Mouse (Mus musculus): ENCODE measurements at regions not wholly inside any gene's neighbourhood (a gene's known extent, or its start where the extent isn't known, plus 50 kb on each side); places are given as distances from the start of the nearest gene placed in this dataset.

DNA sequence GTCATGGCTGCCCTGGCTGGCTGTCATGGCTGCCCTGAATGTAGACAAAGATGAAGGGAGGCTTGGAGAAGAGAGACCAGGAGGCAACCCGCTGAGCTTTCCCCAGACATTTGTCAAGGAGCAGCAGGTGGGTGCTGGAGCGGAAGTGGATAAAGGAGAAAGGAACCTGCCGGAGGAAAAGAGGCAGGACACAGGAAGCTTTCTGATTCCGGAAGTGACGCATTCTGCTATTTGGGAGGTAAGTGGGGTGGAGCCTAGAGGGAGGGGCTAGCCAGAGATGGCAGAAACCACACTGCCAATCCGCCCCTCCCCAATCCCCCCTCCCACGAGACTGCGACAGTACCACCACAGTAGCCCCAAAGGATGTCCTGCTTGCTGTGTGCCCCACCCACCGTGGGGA, 80.1 kb downstream of the Gm572 start:
- TF ChIP-seq GATA1 (IDR thresholded peaks at IDR 0.05; ENCODE audit: borderline replicate concordance, low read length) = no peak
- no peak for TF ChIP-seq GATA2 (IDR thresholded peaks at IDR 0.05; ENCODE audit: borderline replicate concordance, low read depth, low read length)
- TF ChIP-seq CTCF (IDR thresholded peaks at IDR 0.05; ENCODE audit: low read depth, low read length) = no peak
- TF ChIP-seq TAL1 (conservative IDR thresholded peaks at IDR 0.05; ENCODE audit: low read depth, low read length) = no peak
- TF ChIP-seq POLR2AphosphoS5 (IDR thresholded peaks at IDR 0.05; ENCODE audit: insufficient replicate concordance, low read depth, low read length) = no peak
- ATAC-seq (ENCODE audit: extremely low read depth, insufficient number of reproducible peaks, low FRiP score, poor library complexity, severe bottlenecking) (no peak), DNase-seq (ENCODE audit: low spot score) (no peak)
- Histone ChIP-seq H3K4me1 (ENCODE audit: insufficient read depth, low read depth, low read length) (no peaks in the 10 kb centered on the region), H3K27me3 (ENCODE audit: insufficient read depth, low read length) (peaks cover 15% of the 10 kb centered on the region; the same call in 1 of the 2 replicates), H3K36me3 (replicated peaks) (no peaks in the 10 kb centered on the region), H3K9me3 (replicated peaks) (no peaks in the 10 kb centered on the region), H3K4me3 (ENCODE audit: low read depth, low read length) (no peak overlapping the region)

DNA sequence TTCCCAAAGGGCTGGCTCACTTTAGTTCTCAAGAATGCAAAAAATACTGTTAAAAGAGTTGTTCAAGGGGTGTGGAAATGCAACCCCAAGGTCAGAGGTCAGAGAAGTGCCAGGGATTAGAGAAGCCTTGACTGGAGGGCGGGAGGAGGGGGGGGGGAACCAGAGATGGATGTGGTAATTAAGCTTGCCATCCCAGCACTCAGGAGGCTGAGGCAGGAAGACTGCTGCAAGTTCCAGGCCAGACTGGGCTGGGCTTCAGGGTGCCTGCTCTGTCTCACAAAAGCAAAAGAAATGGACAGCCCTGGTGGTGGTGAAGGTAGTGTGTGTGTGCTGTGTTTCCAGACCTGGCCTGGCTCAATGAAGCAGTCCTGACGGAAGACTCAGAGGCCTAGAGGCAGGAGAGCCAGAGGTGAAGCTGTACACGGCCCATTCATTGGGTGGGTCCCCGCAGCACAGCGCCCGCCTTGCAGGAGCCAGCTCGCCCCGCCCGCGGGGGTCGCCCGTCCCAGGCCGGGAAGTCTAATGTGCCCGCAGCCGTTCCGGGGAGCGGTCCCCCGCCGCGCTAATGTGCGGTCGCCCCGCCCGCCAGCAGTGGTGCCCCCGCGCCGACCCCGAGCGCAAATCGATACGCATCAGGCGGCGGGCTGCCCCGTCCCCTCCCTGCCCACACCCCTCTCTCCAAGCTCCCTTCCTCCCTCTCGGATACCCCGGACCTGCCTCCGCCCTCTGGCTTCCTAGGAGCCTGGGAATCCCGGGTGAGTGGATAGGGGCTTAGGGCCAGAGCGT, 80.1 kb upstream of the Casz1 start:
- H3K4me3 ChIP-seq (ENCODE audit: low read depth, low read length) = no peak overlapping the region
- H3K27me3 ChIP-seq (ENCODE audit: insufficient read depth, low read length) = peaks cover 15% of the 10 kb centered on the region; the same call in 1 of the 2 replicates
- no peak for ATAC-seq (ENCODE audit: extremely low read depth, insufficient number of reproducible peaks, low FRiP score, poor library complexity, severe bottlenecking)
- DNase-seq (ENCODE audit: low spot score) = peak; percentile 30
- no peaks in the 10 kb centered on the region for H3K36me3 ChIP-seq (replicated peaks)
- no peaks in the 10 kb centered on the region for H3K4me1 ChIP-seq (ENCODE audit: insufficient read depth, low read depth, low read length)
- H3K9me3 ChIP-seq (replicated peaks) = no peaks in the 10 kb centered on the region
- TF ChIP-seq GATA2 (IDR thresholded peaks at IDR 0.05; ENCODE audit: borderline replicate concordance, low read depth, low read length) (no peak), TAL1 (conservative IDR thresholded peaks at IDR 0.05; ENCODE audit: low read depth, low read length) (no peak), POLR2AphosphoS5 (IDR thresholded peaks at IDR 0.05; ENCODE audit: insufficient replicate concordance, low read depth, low read length) (no peak), CTCF (IDR thresholded peaks at IDR 0.05; ENCODE audit: low read depth, low read length) (no peak), GATA1 (IDR thresholded peaks at IDR 0.05; ENCODE audit: borderline replicate concordance, low read length) (no peak)

DNA sequence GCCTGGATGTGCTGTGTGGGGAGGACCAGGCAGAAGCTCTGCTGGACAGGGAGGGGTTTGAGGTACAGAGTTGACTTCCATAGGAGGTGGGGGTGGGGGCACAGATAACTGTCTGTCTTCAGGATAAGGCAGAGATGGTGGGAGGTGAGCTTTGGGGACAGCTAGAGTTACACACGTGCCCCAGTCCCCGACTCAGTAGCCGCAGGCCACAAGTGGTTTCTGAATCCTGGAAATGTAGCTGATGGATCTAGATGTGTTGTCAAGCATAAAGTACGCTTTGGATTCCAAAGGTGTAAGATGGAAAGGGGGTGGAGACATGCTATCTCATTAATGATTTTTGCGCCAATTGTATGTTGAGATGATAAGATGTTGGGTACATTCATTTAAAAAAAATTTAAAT, 75.4 kb upstream of the Casz1 start:
- Histone ChIP-seq H3K9me3 (replicated peaks) (no peaks in the 10 kb centered on the region), H3K27me3 (ENCODE audit: insufficient read depth, low read length) (0 out of 2 replicates have a peak, but pooled peaks cover 3% of the 10 kb centered on the region), H3K4me1 (ENCODE audit: insufficient read depth, low read depth, low read length) (no peaks in the 10 kb centered on the region), H3K36me3 (replicated peaks) (no peaks in the 10 kb centered on the region), H3K4me3 (ENCODE audit: low read depth, low read length) (no peak overlapping the region)
- no peak for TF ChIP-seq GATA2 (IDR thresholded peaks at IDR 0.05; ENCODE audit: borderline replicate concordance, low read depth, low read length)
- no peak for TF ChIP-seq CTCF (IDR thresholded peaks at IDR 0.05; ENCODE audit: low read depth, low read length)
- no peak for TF ChIP-seq POLR2AphosphoS5 (IDR thresholded peaks at IDR 0.05; ENCODE audit: insufficient replicate concordance, low read depth, low read length)
- no peak for TF ChIP-seq TAL1 (conservative IDR thresholded peaks at IDR 0.05; ENCODE audit: low read depth, low read length)
- TF ChIP-seq GATA1 (IDR thresholded peaks at IDR 0.05; ENCODE audit: borderline replicate concordance, low read length) = no peak
- ATAC-seq (ENCODE audit: extremely low read depth, insufficient number of reproducible peaks, low FRiP score, poor library complexity, severe bottlenecking) (no peak), DNase-seq (ENCODE audit: low spot score) (no peak)

DNA sequence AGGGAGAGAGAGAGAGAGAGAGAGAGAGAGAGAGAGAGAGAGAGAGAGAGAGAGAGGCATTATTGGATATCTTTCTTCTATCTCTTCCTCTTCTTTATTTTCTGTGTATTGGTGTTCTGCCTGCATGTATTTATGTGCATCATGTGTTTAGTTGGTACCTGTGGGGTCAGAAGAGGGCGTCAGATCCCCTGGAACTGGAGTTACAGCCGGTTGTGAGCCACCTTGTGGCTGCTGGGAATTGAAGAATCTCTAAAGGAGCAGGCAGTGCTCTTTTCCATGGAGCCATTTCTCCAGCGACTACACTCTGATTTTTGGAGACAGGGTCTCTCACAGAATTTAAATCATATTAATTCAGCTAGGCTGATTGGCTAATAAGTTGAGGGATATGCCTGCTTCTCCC, 72.6 kb upstream of the Casz1 start:
- ATAC-seq (ENCODE audit: extremely low read depth, insufficient number of reproducible peaks, low FRiP score, poor library complexity, severe bottlenecking) (no peak), DNase-seq (ENCODE audit: low spot score) (no peak)
- Histone ChIP-seq H3K9me3 (replicated peaks) (no peaks in the 10 kb centered on the region), H3K36me3 (replicated peaks) (no peaks in the 10 kb centered on the region), H3K4me1 (ENCODE audit: insufficient read depth, low read depth, low read length) (no peaks in the 10 kb centered on the region), H3K4me3 (ENCODE audit: low read depth, low read length) (no peak overlapping the region), H3K27me3 (ENCODE audit: insufficient read depth, low read length) (peaks cover 9% of the 10 kb centered on the region)
- TF ChIP-seq TAL1 (conservative IDR thresholded peaks at IDR 0.05; ENCODE audit: low read depth, low read length) (no peak), POLR2AphosphoS5 (IDR thresholded peaks at IDR 0.05; ENCODE audit: insufficient replicate concordance, low read depth, low read length) (no peak), GATA2 (IDR thresholded peaks at IDR 0.05; ENCODE audit: borderline replicate concordance, low read depth, low read length) (no peak), GATA1 (IDR thresholded peaks at IDR 0.05; ENCODE audit: borderline replicate concordance, low read length) (no peak)

DNA sequence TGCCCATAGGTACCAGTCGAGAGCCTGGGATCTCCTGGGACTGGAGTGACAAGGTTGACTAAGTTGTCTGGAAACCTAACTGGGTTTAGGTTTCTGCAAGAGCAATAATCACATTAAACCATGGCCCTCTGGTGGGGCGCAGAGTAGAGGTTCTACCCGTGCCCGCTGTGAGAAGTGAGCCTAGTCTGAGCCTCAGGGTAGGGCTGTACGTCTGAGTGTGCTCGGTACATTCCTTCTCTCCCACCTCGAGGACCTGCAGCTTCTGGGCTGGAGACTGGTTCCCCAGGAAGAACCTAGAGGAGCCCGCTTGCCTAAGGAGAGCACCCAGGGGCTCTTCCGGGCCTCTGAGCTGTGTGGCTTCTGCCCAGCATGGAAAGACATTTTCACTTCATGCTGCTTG, 70.2 kb upstream of the Casz1 start:
- TF ChIP-seq TAL1 (conservative IDR thresholded peaks at IDR 0.05; ENCODE audit: low read depth, low read length) = no peak
- no peak for TF ChIP-seq CTCF (IDR thresholded peaks at IDR 0.05; ENCODE audit: low read depth, low read length)
- no peak for TF ChIP-seq GATA2 (IDR thresholded peaks at IDR 0.05; ENCODE audit: borderline replicate concordance, low read depth, low read length)
- no peak for TF ChIP-seq GATA1 (IDR thresholded peaks at IDR 0.05; ENCODE audit: borderline replicate concordance, low read length)
- TF ChIP-seq POLR2AphosphoS5 (IDR thresholded peaks at IDR 0.05; ENCODE audit: insufficient replicate concordance, low read depth, low read length) = no peak
- Histone ChIP-seq H3K36me3 (replicated peaks) (no peaks in the 10 kb centered on the region), H3K9me3 (replicated peaks) (no peaks in the 10 kb centered on the region), H3K4me3 (ENCODE audit: low read depth, low read length) (no peak overlapping the region), H3K27me3 (ENCODE audit: insufficient read depth, low read length) (peaks cover 11% of the 10 kb centered on the region), H3K4me1 (ENCODE audit: insufficient read depth, low read depth, low read length) (no peaks in the 10 kb centered on the region)
- DNase-seq (ENCODE audit: low spot score) (no peak), ATAC-seq (ENCODE audit: extremely low read depth, insufficient number of reproducible peaks, low FRiP score, poor library complexity, severe bottlenecking) (no peak)

DNA sequence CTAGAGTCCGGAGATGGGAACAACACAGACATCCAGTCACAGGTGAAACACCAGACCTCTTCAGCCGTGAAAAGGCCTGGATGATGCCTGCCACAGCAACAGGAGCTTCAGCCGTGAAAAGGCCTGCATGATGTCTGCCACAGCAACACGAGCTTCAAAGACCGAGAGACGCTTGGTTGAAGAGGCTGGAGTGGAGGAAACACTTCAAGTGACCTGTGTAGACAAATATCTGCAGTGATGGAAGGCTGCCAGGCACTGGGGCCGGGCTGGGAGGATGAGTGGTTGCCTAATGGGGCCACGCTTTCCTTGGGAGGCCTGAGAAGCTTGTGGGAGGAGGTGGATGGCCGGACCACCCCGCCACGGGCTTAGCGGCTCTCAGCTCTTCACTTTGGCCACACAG, 69.7 kb upstream of the Casz1 start:
- DNase-seq (ENCODE audit: low spot score) (no peak), ATAC-seq (ENCODE audit: extremely low read depth, insufficient number of reproducible peaks, low FRiP score, poor library complexity, severe bottlenecking) (no peak)
- no peak for TF ChIP-seq TAL1 (conservative IDR thresholded peaks at IDR 0.05; ENCODE audit: low read depth, low read length)
- no peaks in the 10 kb centered on the region for H3K36me3 ChIP-seq (replicated peaks)
- H3K4me3 ChIP-seq (ENCODE audit: low read depth, low read length) = no peak overlapping the region
- H3K4me1 ChIP-seq (ENCODE audit: insufficient read depth, low read depth, low read length) = no peaks in the 10 kb centered on the region
- H3K9me3 ChIP-seq (replicated peaks) = no peaks in the 10 kb centered on the region
- H3K27me3 ChIP-seq (ENCODE audit: insufficient read depth, low read length) = peaks cover 11% of the 10 kb centered on the region

Measured in G1E (cell line).